Mouse (Mus musculus): ENCODE data around the gene Gm44965. TPM values are rescaled to one million over a fixed set of nuclear protein-coding genes. Genes with fewer than 3 reads are reported as not detected.

Gm44965 gene
- total and polyA plus RNA-seq, 2 experiments from 2014 or later, result 0.75 TPM; not detected in 1

DNA sequence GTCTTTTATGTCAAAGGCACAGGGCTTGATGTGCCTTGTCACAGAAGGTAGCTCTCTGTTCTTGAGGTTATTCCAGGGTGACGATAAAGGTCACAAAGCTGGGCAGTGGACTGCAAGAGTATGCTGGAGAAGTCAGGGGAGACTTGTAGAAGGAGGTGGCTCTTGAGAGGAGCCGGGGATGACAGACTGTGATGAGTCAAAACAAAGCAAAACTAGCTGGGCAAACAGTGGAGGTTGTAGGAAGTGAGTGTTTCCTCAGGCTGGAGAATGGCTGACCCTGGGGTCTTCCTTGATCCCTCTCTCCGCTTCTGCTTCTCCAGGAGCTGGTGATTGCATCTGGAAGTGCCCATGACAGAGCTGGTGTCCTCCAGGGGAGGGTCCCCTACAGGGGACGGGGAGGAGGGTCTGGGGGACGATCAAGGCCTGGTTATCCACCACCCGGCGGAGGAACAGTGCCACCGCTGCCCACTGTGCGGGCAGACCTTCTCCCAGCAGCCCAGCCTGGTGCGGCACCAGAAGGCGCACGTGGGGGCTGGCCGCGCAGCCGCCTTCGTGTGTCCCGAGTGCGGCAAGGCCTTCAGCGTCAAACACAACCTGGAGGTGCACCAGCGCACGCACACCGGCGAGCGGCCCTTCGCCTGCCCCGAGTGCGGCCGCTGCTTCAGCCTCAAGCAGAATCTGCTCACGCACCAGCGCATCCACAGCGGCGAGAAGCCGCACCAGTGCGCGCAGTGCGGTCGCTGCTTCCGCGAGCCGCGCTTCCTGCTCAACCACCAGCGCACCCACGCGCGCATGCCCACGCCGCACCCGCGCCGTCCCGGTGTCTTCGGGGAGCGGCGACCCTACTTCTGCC lies 35.3 kb downstream of the Gm44965 start:
- H3K27me3 ChIP-seq (ENCODE audit: insufficient read depth, low read length), result 0 out of 2 replicates have a peak, but pooled peaks cover 7% of the 10 kb centered on the region
- no peaks in the 10 kb centered on the region for H3K9me3 ChIP-seq (ENCODE audit: low read length)
- DNase-seq (ENCODE audit: low spot score), result peak; percentile 53
- H3K4me3 ChIP-seq (ENCODE audit: low read depth, low read length), result peak overlapping the region; percentile 44
- peak; percentile 77 for ATAC-seq (ENCODE audit: low FRiP score)
- 8% methylated on average over 46 of the region's 54 CpGs for WGBS
- H3K36me3 ChIP-seq (ENCODE audit: insufficient read depth, low read length), result peaks cover 2% of the 10 kb centered on the region; the same call in 1 of the 2 replicates
- peak overlapping the region; percentile 47 for H3K27ac ChIP-seq (ENCODE audit: low read depth, low read length)
- H3K4me1 ChIP-seq (ENCODE audit: insufficient read depth, low read length), result peaks cover 16% of the 10 kb centered on the region
- 0 out of 2 replicates have a peak, but pooled peaks have one; percentile 4 for TF ChIP-seq CTCF (IDR thresholded peaks at IDR 0.05)
- peak overlapping the region; percentile 81 for H3K4me2 ChIP-seq (ENCODE audit: low read depth, low read length, poor library complexity, severe bottlenecking)
- peak overlapping the region; percentile 63 for H3K9ac ChIP-seq (replicated peaks; ENCODE audit: low read length, poor library complexity, severe bottlenecking)

DNA sequence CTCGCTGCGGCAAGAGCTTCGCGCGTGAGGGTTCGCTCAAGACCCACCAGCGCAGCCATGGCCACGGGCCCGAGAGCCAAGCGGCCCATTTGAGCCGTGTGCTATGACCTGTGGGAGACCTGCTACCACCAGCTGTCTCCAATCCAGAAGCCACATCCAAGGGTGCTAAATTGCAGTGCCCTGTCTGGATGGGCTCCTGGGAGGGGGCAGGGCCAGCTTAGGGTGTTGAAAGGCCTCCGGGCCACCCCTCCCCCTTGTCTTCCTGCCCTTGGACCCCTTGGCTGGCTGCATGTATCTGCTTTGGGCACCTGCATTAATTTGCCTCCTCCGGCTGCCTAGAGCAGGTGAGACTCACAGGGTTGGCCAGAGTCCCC lies 35.9 kb downstream of the Gm44965 start:
- TF ChIP-seq CTCF (IDR thresholded peaks at IDR 0.05), result no peak
- Histone ChIP-seq H3K4me1 (ENCODE audit: insufficient read depth, low read length) (peaks cover 16% of the 10 kb centered on the region), H3K27me3 (ENCODE audit: insufficient read depth, low read length) (0 out of 2 replicates have a peak, but pooled peaks cover 7% of the 10 kb centered on the region), H3K27ac (ENCODE audit: low read depth, low read length) (peak overlapping the region; percentile 47; the same call in 1 of the 2 replicates), H3K4me2 (ENCODE audit: low read depth, low read length, poor library complexity, severe bottlenecking) (peak overlapping the region; percentile 81), H3K4me3 (ENCODE audit: low read depth, low read length) (peak overlapping the region; percentile 44), H3K9ac (replicated peaks; ENCODE audit: low read length, poor library complexity, severe bottlenecking) (peak overlapping the region; percentile 63), H3K36me3 (ENCODE audit: insufficient read depth, low read length) (peaks cover 2% of the 10 kb centered on the region; the same call in 1 of the 2 replicates), H3K9me3 (ENCODE audit: low read length) (no peaks in the 10 kb centered on the region)
- peak; percentile 9; the same call in 1 of the 2 replicates for ATAC-seq (ENCODE audit: low FRiP score)
- no peak for DNase-seq (ENCODE audit: low spot score)
- 15% methylated on average over 13 of the region's 13 CpGs for WGBS

DNA sequence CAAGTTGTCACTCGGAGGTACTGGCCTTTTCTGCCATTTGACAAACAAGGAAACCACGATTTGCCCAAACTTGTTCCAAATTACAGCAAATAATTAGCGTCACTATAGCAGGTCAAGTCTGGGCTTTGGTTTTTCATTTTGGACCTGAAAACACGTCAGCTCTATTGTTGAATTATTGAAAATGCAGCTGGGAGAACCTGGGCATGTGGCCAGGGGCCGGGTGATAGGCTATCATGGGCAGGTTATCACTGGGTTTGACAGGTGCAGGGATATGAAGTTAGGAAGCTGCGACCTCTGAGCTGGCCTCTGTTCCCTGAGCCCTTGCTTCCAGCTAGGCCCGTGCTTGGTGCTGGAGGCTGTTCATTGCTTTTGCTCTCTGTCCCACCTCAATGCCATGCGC lies 37.1 kb downstream of the Gm44965 start:
- Histone ChIP-seq H3K27me3 (ENCODE audit: insufficient read depth, low read length) (0 out of 2 replicates have a peak, but pooled peaks cover under 1% of the 10 kb centered on the region), H3K9me3 (ENCODE audit: low read length) (no peaks in the 10 kb centered on the region), H3K9ac (replicated peaks; ENCODE audit: low read length, poor library complexity, severe bottlenecking) (no peak overlapping the region), H3K4me2 (ENCODE audit: low read depth, low read length, poor library complexity, severe bottlenecking) (no peak overlapping the region), H3K4me3 (ENCODE audit: low read depth, low read length) (no peak overlapping the region), H3K36me3 (ENCODE audit: insufficient read depth, low read length) (peaks cover 2% of the 10 kb centered on the region; the same call in 1 of the 2 replicates), H3K27ac (ENCODE audit: low read depth, low read length) (no peak overlapping the region), H3K4me1 (ENCODE audit: insufficient read depth, low read length) (peaks cover 16% of the 10 kb centered on the region)
- TF ChIP-seq CTCF (IDR thresholded peaks at IDR 0.05), result no peak
- DNase-seq (ENCODE audit: low spot score), result no peak
- 94% methylated on average over 8 of the region's 8 CpGs for WGBS
- ATAC-seq (ENCODE audit: low FRiP score), result no peak

DNA sequence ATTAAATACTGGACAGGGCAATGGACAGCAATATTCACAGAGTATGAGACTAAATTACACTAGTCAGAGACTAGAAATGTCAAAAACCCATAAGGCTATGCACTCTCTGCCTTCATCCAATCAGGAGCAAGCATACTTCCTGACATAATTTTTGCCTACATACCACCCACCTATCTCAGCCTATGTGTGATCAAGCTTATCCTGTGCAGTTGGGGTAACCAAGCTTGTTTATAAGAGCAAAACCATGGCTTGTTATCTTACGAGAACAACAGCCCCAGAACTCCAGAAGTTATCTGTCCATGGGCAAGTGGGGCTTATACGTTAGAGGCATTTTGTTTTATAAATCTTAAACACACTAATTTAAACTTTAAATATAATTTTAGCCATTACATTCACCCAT lies 41.4 kb downstream of the Gm44965 start:
- H3K4me1 ChIP-seq (ENCODE audit: insufficient read depth, low read length), result no peaks in the 10 kb centered on the region
- no peak for DNase-seq (ENCODE audit: low spot score)
- no peak overlapping the region for H3K4me3 ChIP-seq (ENCODE audit: low read depth, low read length)
- no peak overlapping the region for H3K9ac ChIP-seq (replicated peaks; ENCODE audit: low read length, poor library complexity, severe bottlenecking)
- H3K36me3 ChIP-seq (ENCODE audit: insufficient read depth, low read length), result peaks cover 2% of the 10 kb centered on the region; the same call in 1 of the 2 replicates
- H3K27ac ChIP-seq (ENCODE audit: low read depth, low read length), result no peak overlapping the region
- no peak for ATAC-seq (ENCODE audit: low FRiP score)
- 92% methylated on average over 2 of the region's 2 CpGs for WGBS
- no peak overlapping the region for H3K4me2 ChIP-seq (ENCODE audit: low read depth, low read length, poor library complexity, severe bottlenecking)
- H3K9me3 ChIP-seq (ENCODE audit: low read length), result no peaks in the 10 kb centered on the region
- no peaks in the 10 kb centered on the region for H3K27me3 ChIP-seq (ENCODE audit: insufficient read depth, low read length)
- TF ChIP-seq CTCF (IDR thresholded peaks at IDR 0.05), result no peak

DNA sequence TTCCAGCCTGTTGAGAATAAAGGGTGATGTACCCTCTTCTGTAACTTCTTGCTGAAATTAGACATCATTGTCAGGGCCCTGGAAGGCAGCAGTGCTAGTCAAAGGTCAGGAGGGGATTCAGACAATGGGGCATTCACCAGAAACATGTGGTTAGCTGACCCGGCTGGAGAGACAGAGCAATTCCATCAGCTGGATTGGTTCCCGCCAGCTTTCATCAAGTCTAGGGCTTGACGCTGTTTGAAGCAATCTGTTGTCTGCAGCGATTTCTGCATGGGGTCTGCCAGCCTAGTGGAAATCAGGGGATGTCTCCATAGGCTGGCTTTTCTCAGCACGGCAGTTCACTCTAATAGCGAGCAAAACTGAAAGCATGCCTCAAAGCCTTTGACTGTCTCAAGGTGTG lies 42.8 kb downstream of the Gm44965 start:
- H3K27me3 ChIP-seq (ENCODE audit: insufficient read depth, low read length), result no peaks in the 10 kb centered on the region
- DNase-seq (ENCODE audit: low spot score) (no peak), ATAC-seq (ENCODE audit: low FRiP score) (no peak)
- H3K9ac ChIP-seq (replicated peaks; ENCODE audit: low read length, poor library complexity, severe bottlenecking), result no peak overlapping the region
- no peak for TF ChIP-seq CTCF (IDR thresholded peaks at IDR 0.05)
- no peaks in the 10 kb centered on the region for H3K9me3 ChIP-seq (ENCODE audit: low read length)
- H3K4me1 ChIP-seq (ENCODE audit: insufficient read depth, low read length), result no peaks in the 10 kb centered on the region
- 52% methylated on average over 6 of the region's 6 CpGs for WGBS
- H3K4me3 ChIP-seq (ENCODE audit: low read depth, low read length), result no peak overlapping the region
- no peak overlapping the region for H3K4me2 ChIP-seq (ENCODE audit: low read depth, low read length, poor library complexity, severe bottlenecking)
- H3K36me3 ChIP-seq (ENCODE audit: insufficient read depth, low read length), result peaks cover 2% of the 10 kb centered on the region; the same call in 1 of the 2 replicates
- no peak overlapping the region for H3K27ac ChIP-seq (ENCODE audit: low read depth, low read length)
